Mouse (Mus musculus) neural tube, embryonic 12.5 days (tissue): ENCODE data around the gene D630023F18Rik. TPM values are rescaled to one million over a fixed set of nuclear protein-coding genes. Genes with fewer than 3 reads are reported as not detected.

Experiments used
- ATAC-seq: fragments of 200-750 bp; cut with Nextera tagmentation; 2 replicates; pipeline ENCODE4 v1.8.0; 2017; ENCODE audit warnings: low read depth, mild to moderate bottlenecking, moderate TSS enrichment, moderate library complexity; ENCODE audit not compliant: low FRiP score
- H3K27ac ChIP-seq: fragments of 300-500 bp; sonication (generic); 2 replicates; pipeline ENCODE4 v1.5.1; 2016
- H3K27me3 ChIP-seq: fragments of 300-500 bp; sonication (generic); replicated peaks from 2 replicates; pipeline ENCODE4 v1.6.1; 2016; ENCODE audit warnings: mild to moderate bottlenecking
- H3K36me3 ChIP-seq: fragments of 300-500 bp; sonication (generic); 2 replicates; pipeline ENCODE4 v1.6.1; 2016; ENCODE audit warnings: mild to moderate bottlenecking
- H3K4me1 ChIP-seq: fragments of 300-500 bp; sonication (generic); 2 replicates; pipeline ENCODE4 v1.6.1; 2016
- H3K4me2 ChIP-seq: fragments of 300-500 bp; sonication (generic); replicated peaks from 2 replicates; pipeline ENCODE4 v1.6.1; 2016; ENCODE audit warnings: mild to moderate bottlenecking
- H3K4me3 ChIP-seq: fragments of 300-500 bp; sonication (generic); 2 replicates; pipeline ENCODE4 v1.5.1; 2016
- H3K9ac ChIP-seq: fragments of 300-500 bp; sonication (generic); 2 replicates; pipeline ENCODE4 v1.6.1; 2016; ENCODE audit warnings: mild to moderate bottlenecking
- H3K9me3 ChIP-seq: fragments of 300-500 bp; sonication (generic); 2 replicates; pipeline ENCODE4 v1.6.1; 2016; ENCODE audit warnings: mild to moderate bottlenecking
- WGBS: fragments of 180-500 bp; shearing (Covaris S2); methylation state at CpG from one replicate; pipeline ENCODE4 v1.1.7; 2016; 5-methylcytosine and 5-hydroxymethylcytosine counted together
- polyA plus RNA-seq: library from polyadenylated mRNA; unstranded; fragments of >200 nt; fragmentation: Nextera tagmentation; extraction: Ambion mirVana; gene quantifications from 2 replicates; pipeline ENCODE4 v1.2.1, GENCODE M21; 2016

The D630023F18Rik gene
- polyA plus RNA-seq, 1 experiment from 2014 or later: 0.19 TPM

- no peaks in the 10 kb centered on the region for H3K4me1 ChIP-seq
- H3K4me3 ChIP-seq: no peak overlapping the region
- no peak for ATAC-seq
- H3K9me3 ChIP-seq: no peaks in the 10 kb centered on the region
- H3K36me3 ChIP-seq: no peaks in the 10 kb centered on the region
- H3K27me3 ChIP-seq: no peaks in the 10 kb centered on the region
- no peak overlapping the region for H3K27ac ChIP-seq
- H3K9ac ChIP-seq: no peak overlapping the region
- no peak overlapping the region for H3K4me2 ChIP-seq
- 91% methylated on average over 10 of the region's 10 CpGs for WGBS
Observed at GRCm38 (mm10) chr1:65107654-65108279, 15.2 kb downstream of the D630023F18Rik start.

GRCm38 (mm10) chr1:65103273-65103672, 19.7 kb downstream of the D630023F18Rik start, which contains the start of gene Cryga:
TSS of gene Cryga (minus strand) at chr1:65103373.
- Histone ChIP-seq H3K4me2 (no peak within 1 kb of the TSS), H3K36me3 (no peaks in the 10 kb centered on the region), H3K9me3 (no peaks in the 10 kb centered on the region), H3K4me1 (no peaks in the 10 kb centered on the region), H3K27me3 (no peaks in the 10 kb centered on the region), H3K27ac (no peak within 1 kb of the TSS), H3K4me3 (no peak within 1 kb of the TSS), H3K9ac (no peak within 1 kb of the TSS)
- no peak for ATAC-seq
- WGBS: 87% methylated on average over 11 of the region's 11 CpGs

GRCm38 (mm10) chr1:65096953-65097352, 26.1 kb downstream of the D630023F18Rik start:
- Histone ChIP-seq H3K27me3 (no peaks in the 10 kb centered on the region), H3K9ac (no peak overlapping the region), H3K27ac (no peak overlapping the region), H3K4me2 (no peak overlapping the region), H3K4me3 (no peak overlapping the region), H3K9me3 (no peaks in the 10 kb centered on the region), H3K4me1 (no peaks in the 10 kb centered on the region), H3K36me3 (no peaks in the 10 kb centered on the region)
- 85% methylated on average over 3 of the region's 3 CpGs for WGBS
- no peak for ATAC-seq

- Histone ChIP-seq H3K36me3 (no peaks in the 10 kb centered on the region), H3K9ac (no peak overlapping the region), H3K9me3 (no peaks in the 10 kb centered on the region), H3K27me3 (no peaks in the 10 kb centered on the region), H3K4me2 (no peak overlapping the region), H3K27ac (no peak overlapping the region), H3K4me3 (no peak overlapping the region), H3K4me1 (no peaks in the 10 kb centered on the region)
- WGBS: 92% methylated on average over 3 of the region's 3 CpGs
- ATAC-seq: no peak
Observed at GRCm38 (mm10) chr1:65091566-65091965, 31.4 kb downstream of the D630023F18Rik start.

DNA sequence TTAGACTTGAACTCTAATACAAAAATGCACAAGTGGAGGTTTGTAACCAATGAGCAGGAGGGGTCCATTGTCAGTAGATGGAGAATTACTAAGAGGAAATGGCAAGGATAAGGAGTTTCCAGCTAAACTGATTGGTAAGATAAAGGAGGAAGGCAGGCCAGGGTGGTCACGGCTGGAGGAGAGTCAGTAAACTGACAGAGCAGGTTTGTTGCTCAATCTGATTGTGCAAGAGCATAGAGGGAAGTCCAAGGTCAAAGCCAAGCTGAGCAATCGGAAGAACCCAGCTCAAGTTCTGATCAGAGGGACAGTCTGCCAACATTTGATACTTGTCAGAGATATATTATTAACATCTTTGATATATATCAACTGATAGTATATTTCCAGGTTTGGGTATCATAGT, 32.6 kb downstream of the D630023F18Rik start:
- no peak overlapping the region for H3K4me3 ChIP-seq
- 87% methylated on average over 2 of the region's 2 CpGs for WGBS
- H3K4me1 ChIP-seq: no peaks in the 10 kb centered on the region
- no peaks in the 10 kb centered on the region for H3K9me3 ChIP-seq
- no peaks in the 10 kb centered on the region for H3K27me3 ChIP-seq
- H3K36me3 ChIP-seq: no peaks in the 10 kb centered on the region
- no peak overlapping the region for H3K4me2 ChIP-seq
- no peak overlapping the region for H3K9ac ChIP-seq
- H3K27ac ChIP-seq: no peak overlapping the region
- no peak for ATAC-seq

GRCm38 (mm10) chr1:65088567-65089356, 34.3 kb downstream of the D630023F18Rik start:
- Histone ChIP-seq H3K27ac (no peak overlapping the region), H3K4me2 (no peak overlapping the region), H3K4me3 (no peak overlapping the region), H3K9me3 (no peaks in the 10 kb centered on the region), H3K4me1 (no peaks in the 10 kb centered on the region), H3K36me3 (no peaks in the 10 kb centered on the region), H3K27me3 (no peaks in the 10 kb centered on the region), H3K9ac (no peak overlapping the region)
- no peak for ATAC-seq
- WGBS: 79% methylated on average over 6 of the region's 6 CpGs

- Histone ChIP-seq H3K9me3 (no peaks in the 10 kb centered on the region), H3K27me3 (no peaks in the 10 kb centered on the region), H3K4me3 (no peak within 1 kb of the TSS), H3K4me2 (no peak within 1 kb of the TSS), H3K27ac (no peak within 1 kb of the TSS), H3K36me3 (no peaks in the 10 kb centered on the region), H3K4me1 (no peaks in the 10 kb centered on the region), H3K9ac (no peak within 1 kb of the TSS)
- WGBS: 35% methylated on average over 7 of the region's 7 CpGs
- no peak for ATAC-seq
Observed at GRCm38 (mm10) chr1:65082188-65082587, 40.8 kb downstream of the D630023F18Rik start, which contains the start of gene Crygb. TSS of gene Crygb (minus strand) at chr1:65082288.

DNA sequence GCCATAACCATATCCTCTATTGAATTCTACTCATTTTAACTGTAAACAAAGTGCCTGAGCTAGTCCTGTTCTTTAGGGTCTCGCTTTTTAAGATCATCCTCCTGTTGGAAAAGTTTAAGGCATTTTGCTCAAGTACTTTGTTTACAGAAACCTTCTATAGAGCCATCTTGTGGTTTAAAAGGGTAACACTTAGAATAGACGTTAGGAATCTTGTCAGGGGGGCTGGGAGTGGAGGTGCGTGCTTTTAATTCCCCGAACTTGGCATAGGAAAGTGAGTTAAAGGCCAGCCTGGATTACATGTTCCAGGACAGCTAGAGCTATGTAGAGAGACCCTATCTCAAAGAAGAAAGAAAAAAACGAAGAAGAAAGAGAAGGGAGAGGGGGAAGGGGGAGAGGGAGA, 47.4 kb downstream of the D630023F18Rik start:
- Histone ChIP-seq H3K4me3 (no peak overlapping the region), H3K27me3 (no peaks in the 10 kb centered on the region), H3K36me3 (no peaks in the 10 kb centered on the region), H3K9me3 (no peaks in the 10 kb centered on the region), H3K4me1 (no peaks in the 10 kb centered on the region), H3K9ac (no peak overlapping the region), H3K27ac (no peak overlapping the region), H3K4me2 (no peak overlapping the region)
- no peak for ATAC-seq
- WGBS: 29% methylated on average over 5 of the region's 5 CpGs

- Histone ChIP-seq H3K27ac (no peak within 1 kb of the TSS), H3K4me3 (no peak within 1 kb of the TSS), H3K36me3 (no peaks in the 10 kb centered on the region), H3K4me2 (no peak within 1 kb of the TSS), H3K4me1 (no peaks in the 10 kb centered on the region), H3K9me3 (no peaks in the 10 kb centered on the region), H3K27me3 (no peaks in the 10 kb centered on the region), H3K9ac (no peak within 1 kb of the TSS)
- WGBS: 57% methylated on average over 6 of the region's 6 CpGs
- ATAC-seq: no peak
Observed at GRCm38 (mm10) chr1:65073589-65073988, 49.4 kb downstream of the D630023F18Rik start, which contains the start of gene Crygc. TSS of gene Crygc (minus strand) at chr1:65073689.

- H3K4me1 ChIP-seq: no peaks in the 10 kb centered on the region
- H3K9me3 ChIP-seq: no peaks in the 10 kb centered on the region
- H3K27ac ChIP-seq: no peak overlapping the region
- no peaks in the 10 kb centered on the region for H3K27me3 ChIP-seq
- no peak overlapping the region for H3K4me2 ChIP-seq
- no peak overlapping the region for H3K9ac ChIP-seq
- no peaks in the 10 kb centered on the region for H3K36me3 ChIP-seq
- ATAC-seq: no peak
- H3K4me3 ChIP-seq: no peak overlapping the region
Observed at GRCm38 (mm10) chr1:65067842-65068241, 55.2 kb downstream of the D630023F18Rik start.

GRCm38 (mm10) chr1:65064201-65064600, 58.8 kb downstream of the D630023F18Rik start:
- H3K4me3 ChIP-seq: no peak overlapping the region
- H3K4me2 ChIP-seq: no peak overlapping the region
- no peak for ATAC-seq
- H3K36me3 ChIP-seq: no peaks in the 10 kb centered on the region
- no peaks in the 10 kb centered on the region for H3K9me3 ChIP-seq
- no peaks in the 10 kb centered on the region for H3K27me3 ChIP-seq
- H3K9ac ChIP-seq: no peak overlapping the region
- 66% methylated on average over 15 of the region's 15 CpGs for WGBS
- no peak overlapping the region for H3K27ac ChIP-seq
- H3K4me1 ChIP-seq: no peaks in the 10 kb centered on the region

GRCm38 (mm10) chr1:65063352-65063751, 59.7 kb downstream of the D630023F18Rik start, which contains the start of gene Crygd:
TSS of gene Crygd (minus strand) at chr1:65063452.
- 72% methylated on average over 8 of the region's 8 CpGs for WGBS
- ATAC-seq: no peak

More at GRCm38 (mm10) chr1:65063352-65063751, 59.7 kb downstream of the D630023F18Rik start, which contains the start of gene Crygd:
- H3K9me3 ChIP-seq: no peaks in the 10 kb centered on the region
- no peaks in the 10 kb centered on the region for H3K36me3 ChIP-seq
- no peak within 1 kb of the TSS for H3K27ac ChIP-seq
- no peaks in the 10 kb centered on the region for H3K27me3 ChIP-seq
- no peak within 1 kb of the TSS for H3K4me3 ChIP-seq
- no peaks in the 10 kb centered on the region for H3K4me1 ChIP-seq
- H3K4me2 ChIP-seq: no peak within 1 kb of the TSS
- no peak within 1 kb of the TSS for H3K9ac ChIP-seq
